Mouse (Mus musculus): ENCODE measurements around the gene Fbxw11.

DNA sequence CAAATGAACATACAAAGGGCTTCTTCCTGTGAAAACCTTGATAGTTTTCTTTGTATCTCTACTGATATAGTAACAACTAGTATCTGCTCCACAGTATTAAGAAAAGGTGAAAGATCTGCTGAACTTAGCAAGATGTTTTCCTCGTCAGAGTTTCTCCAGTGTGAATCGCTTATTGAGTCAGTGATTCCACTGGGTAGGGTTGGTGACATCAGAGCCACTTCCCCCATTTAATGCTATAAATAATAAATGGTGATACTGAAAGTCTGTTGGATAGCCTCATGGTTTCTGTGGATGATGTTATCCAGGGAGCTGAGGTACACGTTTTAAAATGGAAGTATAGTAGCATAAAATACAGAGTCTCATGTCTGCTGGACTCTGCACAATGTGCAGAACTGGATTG lies 1.5 kb downstream of the Fbxw11 start:
- no peak for TF ChIP-seq CTCF (IDR thresholded peaks at IDR 0.05; ENCODE audit: extremely low read depth, insufficient read length, insufficient replicate concordance, low read depth, low read length)
- TF ChIP-seq POLR2A (IDR thresholded peaks at IDR 0.05; ENCODE audit: low read depth, low read length) = no peak

Data from small intestine, adult 2 months (tissue).